Mouse (Mus musculus) forebrain, postnatal 0 days (tissue): ENCODE measurements around the gene Tns1. TPM values are rescaled to one million over a fixed set of nuclear protein-coding genes. Genes with fewer than 3 reads are reported as not detected.

Experiments
- ATAC-seq: fragments of 200-750 bp; cut with Nextera tagmentation; 2 replicates; pipeline ENCODE4 v1.8.0; 2017; ENCODE audit warnings: mild to moderate bottlenecking, moderate library complexity
- DNase-seq: peaks from one replicate; pipeline ENCODE4 v3.0.0-alpha.2; 2015
- H3K27ac ChIP-seq: fragments of 300-500 bp; sonication (generic); 2 replicates; pipeline ENCODE4 v1.5.1; 2014; ENCODE audit warnings: low read depth, mild to moderate bottlenecking, antibody characterized with exemption, low read length, moderate library complexity, mixed read lengths
- H3K27me3 ChIP-seq: fragments of 300-500 bp; sonication (generic); 2 replicates; pipeline ENCODE4 v1.6.1; 2014; ENCODE audit warnings: mild to moderate bottlenecking, low read length, mixed read lengths; ENCODE audit not compliant: insufficient read depth
- H3K36me3 ChIP-seq: fragments of 300-500 bp; sonication (generic); 2 replicates; pipeline ENCODE4 v1.6.1; 2014; ENCODE audit warnings: mild to moderate bottlenecking, moderate library complexity; ENCODE audit not compliant: insufficient read depth
- H3K4me1 ChIP-seq: fragments of 300-500 bp; sonication (generic); 2 replicates; pipeline ENCODE4 v1.6.1; 2014; ENCODE audit warnings: antibody characterized with exemption; ENCODE audit not compliant: insufficient read depth
- H3K4me2 ChIP-seq: fragments of 300-500 bp; sonication (generic); 2 replicates; pipeline ENCODE4 v1.6.1; 2014; ENCODE audit warnings: low read depth, mild to moderate bottlenecking, moderate library complexity
- H3K4me3 ChIP-seq: fragments of 300-500 bp; sonication (generic); 2 replicates; pipeline ENCODE4 v1.5.1; 2014; ENCODE audit warnings: low read depth, low read length, mixed read lengths
- H3K9ac ChIP-seq: fragments of 300-500 bp; sonication (generic); 2 replicates; pipeline ENCODE4 v1.6.1; 2014; ENCODE audit warnings: mild to moderate bottlenecking
- H3K9me3 ChIP-seq: fragments of 300-500 bp; sonication (generic); 2 replicates; pipeline ENCODE4 v1.6.1; 2016; ENCODE audit warnings: low read length
- CTCF ChIP-seq: sonication (generic); IDR thresholded peaks from 2 replicates; pipeline ENCODE4 v1.5.1; 2016; ENCODE audit warnings: antibody characterized with exemption, control low read depth, low read depth
- WGBS: fragments of 180-500 bp; shearing (Covaris S2); extraction: QIAGEN DNeasy Blood & Tissue Kit; methylation state at CpG from one replicate; pipeline ENCODE4 v1.1.7; 2014; 5-methylcytosine and 5-hydroxymethylcytosine counted together
- polyA plus RNA-seq: library from polyadenylated mRNA; unstranded; fragments of >200 nt; fragmentation: Nextera tagmentation; extraction: Ambion mirVana; gene quantifications from 2 replicates; pipeline ENCODE4 v1.2.1, GENCODE M21; 2015
- total RNA-seq: library from RNA; depleted of rRNA; stranded (reverse); fragments of >200 nt; gene quantifications from 2 replicates; pipeline ENCODE4 v1.2.3, GENCODE M21; 2014

Tns1 gene
- total and polyA plus RNA-seq, 2 experiments from 2014 or later, result 7.0 to 21.8 TPM

- 60% methylated on average over 4 of the region's 4 CpGs for WGBS
Measured at GRCm38 (mm10) chr1:73935442-73936080, 188.7 kb downstream of the Tns1 start.

GRCm38 (mm10) chr1:73933146-73933490 is 191.1 kb downstream of the Tns1 start:
- no peaks in the 10 kb centered on the region for H3K27me3 ChIP-seq
- H3K36me3 ChIP-seq, result no peaks in the 10 kb centered on the region
- WGBS, result 80% methylated on average over 5 of the region's 5 CpGs
- DNase-seq (no peak), ATAC-seq (no peak)
- TF ChIP-seq CTCF, result no peak
- no peak overlapping the region for H3K4me2 ChIP-seq
- H3K4me1 ChIP-seq, result no peaks in the 10 kb centered on the region
- no peak overlapping the region for H3K9ac ChIP-seq
- no peaks in the 10 kb centered on the region for H3K9me3 ChIP-seq
- no peak overlapping the region for H3K4me3 ChIP-seq
- H3K27ac ChIP-seq, result no peak overlapping the region

More at GRCm38 (mm10) chr1:73935442-73936080, 188.7 kb downstream of the Tns1 start:
- TF ChIP-seq CTCF, result no peak
- no peaks in the 10 kb centered on the region for H3K9me3 ChIP-seq
- H3K27me3 ChIP-seq, result no peaks in the 10 kb centered on the region
- H3K9ac ChIP-seq, result no peak overlapping the region
- no peaks in the 10 kb centered on the region for H3K4me1 ChIP-seq
- H3K4me2 ChIP-seq, result no peak overlapping the region
- no peak overlapping the region for H3K27ac ChIP-seq
- no peak for ATAC-seq
- no peaks in the 10 kb centered on the region for H3K36me3 ChIP-seq
- no peak for DNase-seq
- no peak overlapping the region for H3K4me3 ChIP-seq

- ATAC-seq, result no peak
- WGBS, result 77% methylated on average over 10 of the region's 10 CpGs
- H3K4me2 ChIP-seq, result no peak overlapping the region
- no peaks in the 10 kb centered on the region for H3K36me3 ChIP-seq
- H3K9ac ChIP-seq, result no peak overlapping the region
- TF ChIP-seq CTCF, result no peak
- no peaks in the 10 kb centered on the region for H3K27me3 ChIP-seq
- no peak overlapping the region for H3K4me3 ChIP-seq
- no peaks in the 10 kb centered on the region for H3K4me1 ChIP-seq
- DNase-seq, result no peak
- H3K9me3 ChIP-seq, result no peaks in the 10 kb centered on the region
- no peak overlapping the region for H3K27ac ChIP-seq
Measured at GRCm38 (mm10) chr1:73932421-73933145, 191.7 kb downstream of the Tns1 start.

- H3K27ac ChIP-seq, result no peak overlapping the region
- no peaks in the 10 kb centered on the region for H3K36me3 ChIP-seq
- no peaks in the 10 kb centered on the region for H3K27me3 ChIP-seq
- 69% methylated on average over 5 of the region's 5 CpGs for WGBS
- no peak for TF ChIP-seq CTCF
- no peak overlapping the region for H3K4me2 ChIP-seq
- H3K9ac ChIP-seq, result no peak overlapping the region
- H3K4me1 ChIP-seq, result no peaks in the 10 kb centered on the region
- DNase-seq (no peak), ATAC-seq (no peak)
- H3K9me3 ChIP-seq, result no peaks in the 10 kb centered on the region
- no peak overlapping the region for H3K4me3 ChIP-seq
Measured at GRCm38 (mm10) chr1:73931851-73932250, 192.4 kb downstream of the Tns1 start.

DNA sequence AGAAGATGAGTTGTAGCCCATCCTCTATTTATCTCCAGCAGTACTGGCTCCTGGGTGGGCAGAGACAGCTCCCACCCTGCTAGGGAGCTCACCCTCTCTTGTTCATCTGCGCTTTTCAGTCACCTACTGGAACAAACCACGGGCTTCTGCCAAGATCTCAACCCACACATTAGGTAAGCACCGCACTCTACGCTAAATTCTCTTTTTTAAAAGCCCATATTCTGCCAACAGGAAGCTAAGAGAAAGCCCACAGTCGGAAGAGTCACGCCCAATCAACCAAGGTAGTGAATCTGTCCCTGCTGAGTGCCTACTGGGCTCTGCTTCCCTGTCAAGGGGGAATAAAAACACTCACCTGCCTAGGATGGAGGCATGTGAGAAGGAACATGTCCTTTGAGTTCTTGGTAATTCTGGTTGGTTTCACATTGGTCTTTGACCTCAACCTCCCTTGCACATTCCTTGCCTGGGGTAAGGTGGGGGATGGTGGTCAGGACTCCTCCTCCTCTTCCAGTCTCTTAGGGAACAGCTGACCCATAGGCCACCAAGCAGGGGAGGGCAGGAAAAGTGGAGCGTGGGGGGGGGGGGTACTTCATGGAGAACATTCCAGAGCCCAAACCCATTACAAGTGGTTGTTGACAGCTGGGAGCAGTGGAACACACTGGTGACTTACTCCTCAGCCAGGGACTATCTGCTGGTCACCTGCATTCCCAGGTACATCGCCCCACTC is 193.7 kb downstream of the Tns1 start:
- 93% methylated on average over 8 of the region's 8 CpGs for WGBS
- TF ChIP-seq CTCF, result no peak

GRCm38 (mm10) chr1:73929952-73930329 is 194.3 kb downstream of the Tns1 start:
- no peak for ATAC-seq
- no peak overlapping the region for H3K9ac ChIP-seq
- no peaks in the 10 kb centered on the region for H3K9me3 ChIP-seq
- H3K27ac ChIP-seq, result no peak overlapping the region
- WGBS, result 88% methylated on average over 5 of the region's 5 CpGs
- no peaks in the 10 kb centered on the region for H3K36me3 ChIP-seq
- no peaks in the 10 kb centered on the region for H3K4me1 ChIP-seq
- no peak for DNase-seq
- no peak overlapping the region for H3K4me2 ChIP-seq
- H3K4me3 ChIP-seq, result no peak overlapping the region
- no peak for TF ChIP-seq CTCF
- no peaks in the 10 kb centered on the region for H3K27me3 ChIP-seq

More for the DNA sequence above, 193.7 kb downstream of the Tns1 start:
- ATAC-seq, result no peak
- Histone ChIP-seq H3K27ac (no peak overlapping the region), H3K27me3 (no peaks in the 10 kb centered on the region), H3K4me2 (no peak overlapping the region), H3K36me3 (no peaks in the 10 kb centered on the region), H3K9ac (no peak overlapping the region), H3K4me3 (no peak overlapping the region), H3K9me3 (no peaks in the 10 kb centered on the region), H3K4me1 (no peaks in the 10 kb centered on the region)
- DNase-seq, result no peak

DNA sequence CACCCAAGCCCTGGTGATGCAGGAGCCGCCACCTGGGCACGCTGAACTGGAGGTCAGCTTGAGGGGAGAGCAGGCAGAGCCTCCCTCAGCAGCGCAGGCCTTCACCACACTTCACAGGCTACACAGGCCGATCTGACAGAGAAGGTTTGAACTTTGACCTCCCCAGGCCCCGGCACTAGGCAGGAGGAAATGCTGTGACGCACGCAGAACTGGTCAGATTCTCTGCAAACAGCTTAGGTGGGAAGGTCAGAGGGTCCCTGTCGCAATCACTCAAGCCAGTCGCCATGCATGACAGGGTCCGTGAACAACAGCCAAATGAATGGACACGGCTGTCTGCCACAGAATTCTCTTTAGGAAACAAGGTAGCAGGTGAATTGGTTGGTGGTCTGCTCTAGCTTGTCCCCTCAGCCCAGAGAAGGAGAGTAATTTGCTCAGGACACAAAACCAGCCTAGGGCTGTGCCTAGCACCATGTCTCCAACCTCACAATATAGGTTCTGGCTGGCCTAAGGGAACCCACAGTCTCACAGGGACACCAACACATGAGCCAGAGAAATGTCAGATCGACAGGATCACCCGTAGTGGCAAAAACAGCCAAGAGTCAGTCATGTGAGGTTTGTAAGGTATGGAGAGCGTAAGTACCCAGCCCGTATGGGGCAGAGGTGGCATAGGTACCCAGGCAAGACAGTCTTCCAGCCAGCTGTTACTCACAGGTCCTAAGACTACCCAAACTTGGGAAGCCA is 194.9 kb downstream of the Tns1 start:
- no peak for ATAC-seq
- H3K4me1 ChIP-seq, result no peaks in the 10 kb centered on the region
- H3K4me2 ChIP-seq, result no peak overlapping the region
- no peak overlapping the region for H3K4me3 ChIP-seq
- H3K27ac ChIP-seq, result no peak overlapping the region
- no peak for DNase-seq
- TF ChIP-seq CTCF, result no peak
- no peaks in the 10 kb centered on the region for H3K9me3 ChIP-seq
- H3K9ac ChIP-seq, result no peak overlapping the region
- WGBS, result 75% methylated on average over 15 of the region's 15 CpGs
- no peaks in the 10 kb centered on the region for H3K36me3 ChIP-seq
- no peaks in the 10 kb centered on the region for H3K27me3 ChIP-seq
